Mouse (Mus musculus) gastrocnemius, postnatal 14 days (tissue): Measurements from ENCODE around the gene Ifitm10. TPM values are rescaled to one million over a fixed set of nuclear protein-coding genes. Genes with fewer than 3 reads are reported as not detected.
"Not testable (repeated sequence)": the region's sequence is repeated elsewhere in the genome, so short reads cannot be mapped to it uniquely, and the experiment has no call there.

Experiments used
- DNase-seq: peaks from one replicate; pipeline ENCODE4 v3.0.0; 2021; ENCODE audit warnings: mixed read lengths
- intact Hi-C: fragments of 180-260 bp; cut with DNase I; formaldehyde crosslinking; loops from one replicate; pipeline ENCODE4 v1.15.1; 2025; ENCODE audit warnings: low total_unique reads
- long read RNA-seq, 2 experiments: library from polyadenylated mRNA; stranded (forward); transcript quantifications; one replicate each; pipeline ENCODE4 v2.0.0; 2021
- total RNA-seq, 2 experiments: library from RNA; stranded (reverse); gene quantifications; 2 replicates each; pipeline ENCODE4 v1.2.3; 2021

Ifitm10 gene
- 1 to 10 TPM; 6.7 to 8.4 TPM for total RNA-seq
- long read RNA-seq, experiment 1, partial matches to known transcripts: 3 of 7 reads
- long read RNA-seq, experiment 1, other reads (novel, unspliced or antisense): 2 of 7 reads
- long read RNA-seq, experiment 2, transcript Ifitm10-202 (3 exons, 1,158 nt): major isoform, 9 of 14 reads
- long read RNA-seq, experiment 2, partial matches to known transcripts: 4 of 14 reads
- long read RNA-seq, experiment 2, other reads (novel, unspliced or antisense): 1 of 14 reads

DNA sequence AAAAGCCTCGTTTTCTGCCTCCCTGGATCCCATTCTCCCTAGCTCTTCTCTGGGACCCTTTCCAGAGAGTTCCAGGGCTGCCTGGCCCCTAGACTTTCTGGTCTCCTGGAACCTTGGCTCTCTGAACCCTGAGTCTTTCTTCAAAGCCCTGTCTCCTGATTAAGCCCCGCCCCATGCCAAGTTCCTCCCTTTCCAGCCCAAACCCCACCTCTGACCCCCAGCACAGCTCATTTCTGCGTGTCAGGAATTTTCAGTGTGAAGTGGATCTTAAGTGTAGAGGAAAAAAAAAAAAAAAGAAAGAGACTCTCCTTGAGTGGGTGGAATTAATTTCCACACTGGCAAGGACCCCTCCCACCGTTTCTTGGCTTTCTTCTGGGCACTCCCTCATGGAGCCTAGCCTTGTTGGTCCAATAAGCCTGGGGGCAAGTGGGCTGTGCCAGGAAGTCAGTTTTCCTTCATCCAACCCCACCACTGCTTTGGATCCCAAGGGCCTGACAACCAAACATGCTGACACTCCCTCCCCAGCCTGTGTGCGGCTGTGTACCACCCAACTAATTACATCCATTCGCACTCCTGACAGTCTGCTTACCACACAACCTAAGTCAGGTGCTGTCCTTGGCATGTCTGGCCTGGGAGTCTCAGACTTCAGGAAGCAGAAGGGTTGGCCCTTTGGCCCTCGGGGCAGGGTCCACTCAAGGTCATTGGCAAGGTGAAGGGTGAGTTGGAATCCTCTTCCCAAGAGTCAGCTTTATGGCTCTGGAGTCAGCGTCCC is at the start of gene Ifitm10:
Gene Ifitm10 (minus strand): TSS at position 113 of the 772 bp plus-strand sequence.
- intact Hi-C loops: no loop called here
- no peak for DNase-seq

DNA sequence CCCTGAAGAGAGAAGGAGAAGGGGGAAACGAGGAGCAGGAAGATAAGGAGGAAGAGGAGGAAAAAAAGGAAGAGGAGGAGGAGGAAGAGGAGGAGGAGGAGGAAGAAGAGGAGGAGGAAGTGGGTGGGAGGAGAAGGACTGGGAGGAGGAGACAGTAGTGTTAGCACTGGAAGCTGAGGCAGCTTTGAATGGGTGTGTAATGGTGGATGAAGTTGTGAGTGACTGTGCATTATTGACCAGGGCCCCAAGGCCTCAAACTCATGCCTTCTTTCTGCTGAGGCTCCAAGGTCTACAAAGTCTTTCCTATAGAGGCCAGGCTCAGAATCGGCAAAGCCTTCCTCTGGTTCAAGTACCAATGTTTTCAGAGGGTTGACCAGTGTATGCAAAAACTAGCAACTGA is 48.3 kb upstream of the Ifitm10 start:
- no peak for DNase-seq
- intact Hi-C loops: no loop called here

DNA sequence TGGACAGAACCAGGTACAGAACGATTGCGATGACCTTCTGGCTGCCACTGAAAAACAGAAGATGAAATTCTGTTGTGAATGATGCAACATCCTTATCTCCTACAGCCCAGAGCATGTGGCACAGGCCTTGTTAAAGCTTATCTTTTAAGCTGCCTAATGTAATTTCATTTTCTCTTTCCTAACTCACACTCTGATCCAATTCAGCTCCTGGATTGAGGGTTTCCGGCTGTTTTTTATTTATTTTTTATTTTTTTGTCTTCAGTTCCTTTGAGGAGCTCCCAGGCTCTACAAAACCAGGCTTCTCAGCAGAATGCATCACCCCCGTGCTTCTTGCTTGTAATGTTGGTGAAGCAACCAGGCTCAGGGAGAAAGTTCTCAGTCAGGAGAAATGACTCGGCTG is 46.3 kb upstream of the Ifitm10 start:
- no peak for DNase-seq
- intact Hi-C loops: no loop called here

- intact Hi-C loops: no loop called here
- no peak for DNase-seq
Observed at GRCm38 (mm10) chr7:142418679-142419078, 45.1 kb upstream of the Ifitm10 start.

- intact Hi-C loops: no loop called here
- DNase-seq: no peak
Observed at GRCm38 (mm10) chr7:142418027-142418426, 44.5 kb upstream of the Ifitm10 start.

DNA sequence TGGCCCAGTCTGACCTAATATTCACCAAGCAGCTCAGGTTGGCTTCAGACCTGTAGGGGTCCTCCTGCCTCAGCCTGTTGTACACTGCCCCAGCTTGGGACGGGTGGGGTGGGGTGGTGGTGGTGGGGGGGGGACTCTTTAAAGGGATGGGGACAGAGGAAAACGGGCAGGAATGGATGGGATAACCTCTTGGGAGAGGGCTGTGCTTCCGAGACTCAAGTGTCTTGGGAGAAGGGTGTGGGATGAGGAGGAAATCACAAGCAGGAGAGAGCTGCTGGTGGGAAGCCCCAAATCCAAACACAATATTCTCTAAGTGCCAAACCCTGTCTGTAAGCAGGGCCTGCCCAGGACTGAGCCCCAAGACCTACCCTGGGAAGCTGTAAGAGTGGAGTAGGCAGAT is 42.7 kb upstream of the Ifitm10 start:
- DNase-seq: no peak
- intact Hi-C loops: no loop called here

GRCm38 (mm10) chr7:142415314-142415713 is 41.8 kb upstream of the Ifitm10 start:
- intact Hi-C loops: no loop called here
- no peak for DNase-seq

GRCm38 (mm10) chr7:142413285-142413684 is 39.7 kb upstream of the Ifitm10 start:
- intact Hi-C loops: no loop called here
- DNase-seq: no peak

DNA sequence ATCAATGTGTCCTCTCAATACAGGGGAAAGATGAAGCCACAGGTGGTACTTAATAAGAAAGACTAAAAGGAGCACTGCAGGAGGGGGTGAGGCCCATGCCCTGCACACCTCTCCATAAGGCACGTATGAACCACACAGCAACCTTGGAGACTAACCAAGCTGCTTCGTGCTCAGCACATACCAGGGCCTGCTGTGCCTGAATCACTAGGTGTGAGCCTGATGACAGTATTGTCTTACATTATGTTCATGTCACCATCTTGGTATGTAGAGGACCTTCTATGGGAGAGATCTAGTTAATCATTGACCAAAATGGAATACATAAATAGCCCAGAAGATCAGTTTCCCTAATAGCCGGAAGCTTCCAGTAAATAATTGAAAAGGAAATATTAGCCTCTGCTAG is 36.0 kb upstream of the Ifitm10 start:
- DNase-seq: no peak
- intact Hi-C loops: no loop called here

GRCm38 (mm10) chr7:142408686-142409085 is 35.1 kb upstream of the Ifitm10 start:
- intact Hi-C loops: no loop called here
- DNase-seq: no peak

DNA sequence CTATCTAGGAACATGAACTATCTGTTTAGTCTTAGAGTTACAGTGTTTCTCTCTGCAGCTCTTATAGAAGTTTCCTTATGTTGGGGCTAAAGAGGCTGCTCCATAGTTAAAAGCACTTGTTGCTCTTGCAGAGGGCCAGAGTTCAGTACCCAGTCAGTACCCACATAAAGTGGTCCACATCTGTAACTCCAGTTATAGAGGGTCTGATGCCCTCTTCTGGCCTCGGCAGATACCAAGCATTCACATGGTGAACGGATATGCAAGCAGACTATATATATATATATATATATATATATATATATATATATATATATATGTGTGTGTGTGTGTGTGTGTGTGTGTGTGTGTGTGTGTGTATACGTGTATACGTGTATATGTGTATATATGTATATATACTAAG is 34.4 kb upstream of the Ifitm10 start:
- DNase-seq: no peak
- intact Hi-C loops: no loop called here

- DNase-seq, intact Hi-C loops: not testable (repeated sequence)
Observed at GRCm38 (mm10) chr7:142405134-142405533, 31.6 kb upstream of the Ifitm10 start.

GRCm38 (mm10) chr7:142403591-142403990 is 30.0 kb upstream of the Ifitm10 start:
- DNase-seq: no peak
- intact Hi-C loops: no loop called here

GRCm38 (mm10) chr7:142400750-142401142 is 27.2 kb upstream of the Ifitm10 start:
- DNase-seq: no peak
- intact Hi-C loops: no loop called here

DNA sequence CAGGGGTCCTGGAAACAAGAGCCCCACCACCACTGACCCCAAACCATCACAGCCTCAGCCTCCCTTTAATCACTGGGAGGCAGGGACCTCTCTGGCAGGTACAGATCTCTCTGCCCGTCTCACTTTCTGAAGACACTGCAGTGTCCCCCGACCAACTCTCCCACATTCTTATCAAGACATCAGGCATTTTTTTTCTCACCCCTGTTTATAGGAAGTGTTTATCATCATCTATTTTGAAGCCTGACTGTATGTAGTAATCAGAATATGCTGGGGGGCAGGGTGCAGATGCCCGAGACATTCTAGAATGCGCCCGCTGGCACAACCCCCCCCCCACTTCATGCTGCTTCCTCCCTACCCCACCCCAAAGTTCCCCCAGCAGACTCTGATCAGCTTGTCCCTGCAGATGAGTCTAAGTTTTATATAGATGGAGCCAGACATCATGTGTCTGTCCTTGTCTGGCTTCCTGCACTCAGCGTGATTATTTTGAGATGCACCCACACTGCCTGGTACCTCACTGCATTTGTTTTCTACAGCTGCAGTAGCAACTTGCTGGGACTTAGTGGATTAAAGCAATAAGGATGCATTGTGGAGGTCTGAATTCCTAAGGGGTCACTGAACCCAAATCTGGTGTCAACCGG is 26.7 kb upstream of the Ifitm10 start:
- intact Hi-C loops: no loop called here
- DNase-seq: no peak

DNA sequence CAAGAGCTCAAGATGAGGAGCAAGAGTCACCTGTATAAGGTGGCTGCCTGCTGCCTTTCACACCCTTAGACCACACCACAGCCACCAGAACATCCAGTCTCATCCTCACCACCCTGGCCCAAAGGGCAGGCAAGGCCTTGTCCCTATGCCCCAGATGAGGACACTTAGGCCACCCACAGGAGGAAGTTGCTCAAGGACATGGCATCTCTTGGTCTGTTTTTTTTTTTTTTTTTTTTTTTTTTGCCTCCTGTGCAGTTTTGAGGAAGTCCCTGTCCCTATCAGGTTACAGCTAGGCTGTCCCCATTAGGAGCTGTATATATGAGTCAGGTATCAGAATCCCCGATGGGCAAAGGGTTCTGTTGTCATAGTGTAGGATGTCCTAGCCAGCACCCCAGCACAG is 25.7 kb upstream of the Ifitm10 start:
- DNase-seq: no peak
- intact Hi-C loops: no loop called here

- intact Hi-C loops: no loop called here
- no peak for DNase-seq
Observed at GRCm38 (mm10) chr7:142398052-142398451, 24.5 kb upstream of the Ifitm10 start.

DNA sequence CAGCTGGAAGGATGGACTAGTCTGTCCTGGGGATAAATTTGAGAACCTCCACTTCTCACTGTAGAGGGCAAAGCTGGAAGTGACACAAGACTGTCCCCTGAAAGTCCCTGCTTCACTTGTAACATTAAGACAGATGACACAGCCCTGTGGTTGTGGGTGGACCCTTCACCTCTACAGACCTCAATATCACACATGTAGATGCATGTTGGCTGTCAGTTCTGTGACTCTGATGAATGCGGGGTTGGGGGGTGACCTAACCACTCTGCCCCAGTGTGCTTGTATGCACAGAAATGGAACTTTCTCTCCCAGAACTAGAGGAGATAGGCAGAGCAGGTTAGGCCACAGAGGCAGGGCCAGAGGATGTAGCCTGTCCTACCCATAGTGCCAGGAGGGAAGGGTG is 23.1 kb upstream of the Ifitm10 start:
- intact Hi-C loops: no loop called here
- no peak for DNase-seq

GRCm38 (mm10) chr7:142395472-142395871 is 21.9 kb upstream of the Ifitm10 start:
- intact Hi-C loops: no loop called here
- DNase-seq: no peak

GRCm38 (mm10) chr7:142394261-142395190 is 21.0 kb upstream of the Ifitm10 start:
- intact Hi-C loops: loop anchor here (5.0 kb wide), 1 partner anchor 33 kb away; no protein-coding TSS in a partner anchor
- DNase-seq: no peak
